Mouse (Mus musculus): ENCODE measurements around the gene Adamts20.
"Not testable (repeated sequence)": the region's sequence is repeated elsewhere in the genome, so short reads cannot be mapped to it uniquely, and the experiment has no call there.

The Adamts20 gene

GRCm38 (mm10) chr15:94444437-94445136, 20.6 kb downstream of the Adamts20 start:
- peak; percentile 18 for DNase-seq (ENCODE audit: extremely low read depth, low read depth)

GRCm38 (mm10) chr15:94444043-94444436, 21.2 kb downstream of the Adamts20 start:
- no peak for DNase-seq (ENCODE audit: extremely low read depth, low read depth)

GRCm38 (mm10) chr15:94443025-94443424, 22.2 kb downstream of the Adamts20 start:
- no peak for DNase-seq (ENCODE audit: extremely low read depth, low read depth)

- DNase-seq (ENCODE audit: extremely low read depth, low read depth), result no peak
Measured at GRCm38 (mm10) chr15:94435532-94435931, 29.7 kb downstream of the Adamts20 start.

GRCm38 (mm10) chr15:94430681-94431405, 34.4 kb downstream of the Adamts20 start:
- no peak for DNase-seq (ENCODE audit: extremely low read depth, low read depth)

- no peak for DNase-seq (ENCODE audit: extremely low read depth, low read depth)
Measured at GRCm38 (mm10) chr15:94428726-94429125, 36.5 kb downstream of the Adamts20 start.

- DNase-seq (ENCODE audit: extremely low read depth, low read depth), result no peak
Measured at GRCm38 (mm10) chr15:94427482-94428214, 37.6 kb downstream of the Adamts20 start.

- DNase-seq (ENCODE audit: extremely low read depth, low read depth), result no peak
Measured at GRCm38 (mm10) chr15:94420526-94420925, 44.7 kb downstream of the Adamts20 start.

GRCm38 (mm10) chr15:94419167-94419566, 46.1 kb downstream of the Adamts20 start:
- no peak for DNase-seq (ENCODE audit: extremely low read depth, low read depth)

GRCm38 (mm10) chr15:94418427-94418826, 46.8 kb downstream of the Adamts20 start:
- no peak for DNase-seq (ENCODE audit: extremely low read depth, low read depth)

- peak; percentile 87 for DNase-seq (ENCODE audit: extremely low read depth, low read depth)
Measured at GRCm38 (mm10) chr15:94417216-94418155, 47.7 kb downstream of the Adamts20 start.

GRCm38 (mm10) chr15:94409832-94410231, 55.4 kb downstream of the Adamts20 start:
- no peak for DNase-seq (ENCODE audit: extremely low read depth, low read depth)

- DNase-seq (ENCODE audit: extremely low read depth, low read depth), result no peak
Measured at GRCm38 (mm10) chr15:94406364-94406763, 58.9 kb downstream of the Adamts20 start.

- no peak for DNase-seq (ENCODE audit: extremely low read depth, low read depth)
Measured at GRCm38 (mm10) chr15:94404071-94404545, 61.1 kb downstream of the Adamts20 start.

- no peak for DNase-seq (ENCODE audit: extremely low read depth, low read depth)
Measured at GRCm38 (mm10) chr15:94403461-94404070, 61.7 kb downstream of the Adamts20 start.

- no peak for DNase-seq (ENCODE audit: extremely low read depth, low read depth)
Measured at GRCm38 (mm10) chr15:94403018-94403417, 62.2 kb downstream of the Adamts20 start.

GRCm38 (mm10) chr15:94392737-94393136, 72.5 kb downstream of the Adamts20 start:
- DNase-seq (ENCODE audit: extremely low read depth, low read depth), result no peak

GRCm38 (mm10) chr15:94390127-94390526, 75.1 kb downstream of the Adamts20 start:
- not testable (repeated sequence) for DNase-seq (ENCODE audit: extremely low read depth, low read depth)

GRCm38 (mm10) chr15:94379425-94379824, 85.8 kb downstream of the Adamts20 start:
- DNase-seq (ENCODE audit: extremely low read depth, low read depth), result peak; percentile 9

- DNase-seq (ENCODE audit: extremely low read depth, low read depth), result no peak
Measured at GRCm38 (mm10) chr15:94372548-94372947, 92.7 kb downstream of the Adamts20 start.

Measured in MEL-GATA-1-ER (cell line).